In the genomic region with DNA sequence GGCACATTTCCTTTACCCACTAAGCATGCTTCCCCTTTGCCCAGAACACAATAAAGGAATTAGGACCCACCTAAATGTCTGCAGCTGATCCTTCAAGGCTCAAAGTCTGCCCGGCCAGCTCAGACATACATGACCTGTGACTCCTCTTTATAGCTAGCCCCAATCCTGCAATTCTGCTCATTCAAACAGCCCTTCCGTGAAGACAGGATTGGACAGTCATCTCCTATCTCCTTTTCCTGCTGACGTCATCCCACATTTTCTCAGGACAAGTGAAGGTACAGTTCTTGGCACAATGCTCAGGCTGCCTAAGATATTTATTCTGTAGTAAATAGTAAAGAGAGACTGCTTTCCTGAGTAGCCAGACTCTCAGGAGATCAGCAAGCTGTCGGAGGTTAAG, we compare ENCODE assay signal across 8 mouse cellular contexts. TPM values are rescaled to one million over a fixed set of nuclear protein-coding genes. Genes with fewer than 3 reads are reported as not detected.
A peak's percentile ranks its signal among the peaks of the same experiment; 100 is the strongest.
DNase-seq lines count a peak whose midpoint lies in the region; ATAC-seq and TF ChIP-seq lines count a peak whose summit lies in the region.

No protein-coding gene starts in this region.

- H3K4me1 ChIP-seq in cortical plate, adult 2 months (ENCODE audit: control insufficient read depth, insufficient read depth, low read length): peaks cover 7% of the 10 kb centered on the region; the same call in 1 of the 2 replicates
- H3K4me1 ChIP-seq in hindbrain, embryonic 15.5 days (replicated peaks): peaks cover 42% of the 10 kb centered on the region

- H3K36me3 ChIP-seq in hindbrain, embryonic 15.5 days: no peaks in the 10 kb centered on the region
- H3K36me3 ChIP-seq in macrophage (ENCODE audit: inconsistent target): 0 out of 2 replicates have a peak, but pooled peaks cover 8% of the 10 kb centered on the region

- DNase-seq in gastrocnemius, adult 2 months: no peak
- no peak for DNase-seq in gastrocnemius, postnatal 25 days
- no peak for DNase-seq in layer of hippocampus, postnatal 10 days (ENCODE audit: low spot score in 2 of 2)
- DNase-seq in urinary bladder, postnatal 14 days (ENCODE audit: low spot score): no peak
- no peak for DNase-seq in ovary, postnatal 36 days (ENCODE audit: low spot score)

- H3K79me2 ChIP-seq in macrophage (ENCODE audit: inconsistent target): peaks cover 51% of the 10 kb centered on the region

- no peak for TF ChIP-seq POLR2A in cortical plate, adult 2 months (IDR thresholded peaks at IDR 0.05; ENCODE audit: extremely low read depth, insufficient read depth, low read length)

- H3K4me3 ChIP-seq in gastrocnemius, adult 2 months: peak overlapping the region; percentile 92
- H3K4me3 ChIP-seq in cortical plate, adult 2 months (ENCODE audit: insufficient read depth, low read length): peak overlapping the region; percentile 64; the same call in 1 of the 2 replicates
- H3K4me3 ChIP-seq in hindbrain, embryonic 15.5 days: peak overlapping the region; percentile 77; the same call in 1 of the 2 replicates
- peak overlapping the region; percentile 47 for H3K4me3 ChIP-seq in macrophage (ENCODE audit: inconsistent target)

- H3K9ac ChIP-seq in hindbrain, embryonic 15.5 days: no peak overlapping the region

- no peak for ATAC-seq in hindbrain, embryonic 15.5 days (ENCODE audit: low FRiP score, low read depth)

- no peak for TF ChIP-seq CTCF in gastrocnemius, adult 2 months (IDR thresholded peaks at IDR 0.05)
- no peak for TF ChIP-seq CTCF in cortical plate, adult 2 months (IDR thresholded peaks at IDR 0.05; ENCODE audit: extremely low read depth, insufficient read depth, low read length)

- no peaks in the 10 kb centered on the region for H3K27me3 ChIP-seq in hindbrain, embryonic 15.5 days

- intact Hi-C loops in gastrocnemius, adult 2 months (cut with DNase I): loop anchor here (5.0 kb wide), 1 partner anchor 40 kb away; no protein-coding TSS in a partner anchor

- peak overlapping the region; percentile 94 for H3K27ac ChIP-seq in gastrocnemius, adult 2 months
- H3K27ac ChIP-seq in cortical plate, adult 2 months (ENCODE audit: insufficient read depth, low read length): 0 out of 2 replicates have a peak overlapping the region, but pooled peaks have one; percentile 17
- no peak overlapping the region for H3K27ac ChIP-seq in hindbrain, embryonic 15.5 days (replicated peaks)
- H3K27ac ChIP-seq in macrophage: peak overlapping the region; percentile 66

- H3K4me2 ChIP-seq in hindbrain, embryonic 15.5 days: peak overlapping the region; percentile 99

- WGBS in hindbrain, embryonic 15.5 days: 26% methylated on average over 4 of the region's 4 CpGs
- 18% methylated on average over 4 of the region's 4 CpGs for WGBS in macrophage (ENCODE audit: missing documents)

- H3K9me3 ChIP-seq in hindbrain, embryonic 15.5 days: no peaks in the 10 kb centered on the region

RNA-seq across cellular contexts. Expression of a gene that starts 1.6 kb away (rescaled TPM):
- 10 to 100 TPM; 10.2 to 11.9 TPM for total RNA-seq in gastrocnemius, adult 2 months (2021)
- 1 to 10 TPM; 8.0 to 9.9 TPM for total RNA-seq in gastrocnemius, postnatal 25 days (2021)
- polyA plus RNA-seq in cortical plate, adult 2 months (2012; rRNA removed): 6.9 and 7.3 TPM in 2 replicates
- polyA plus RNA-seq in hindbrain, embryonic 15.5 days (2015; fragmentation: Nextera tagmentation; extraction: Ambion mirVana): 4.5 and 4.9 TPM in 2 replicates
- 100 to 1,000 TPM in 11 of 26 experiments, 10 to 100 TPM in 15; 35.5 to 286 (median 91.6) TPM for total RNA-seq in macrophage (2018; cell fraction: chromatin; rRNA removed)
- 10 to 100 TPM; 12.1 to 56.7 (median 24.1) TPM for total RNA-seq in macrophage (2018; cell fraction: cytosol; rRNA removed)
- 100 to 1,000 TPM in 4 of 26 experiments, 10 to 100 TPM in 22; 27.9 to 188 (median 59.0) TPM for total RNA-seq in macrophage (2018; cell fraction: nucleus; rRNA removed)
- 11.0 to 13.7 TPM (median 13.5 TPM) in 3 replicates for polyA plus RNA-seq in macrophage (2018)
- total RNA-seq in layer of hippocampus, postnatal 10 days (2021): 10 to 100 TPM; 13.3 to 13.5 TPM
